24 mouse cellular contexts compared by ENCODE assay signal in genomic region chr10:21532142-21532541, GRCm38 (mm10).
DNase-seq lines count a peak whose midpoint lies in the region; ATAC-seq and TF ChIP-seq lines count a peak whose summit lies in the region.
"Had no signal": no experiment of that assay in that cellular context is flagged by ENCODE, and none has a peak within 500 bp of the region (broad histone marks: within the 10 kb centered on the region; RNA-seq: fewer than 3 reads in every experiment).

No protein-coding gene starts in this region.

- ATAC-seq in limb, embryonic 15.5 days (ENCODE audit: insufficient number of reproducible peaks, low FRiP score, low TSS enrichment, low read depth) = no peak
- ATAC-seq in stomach, postnatal 0 days (ENCODE audit: low FRiP score, low TSS enrichment) = peak; percentile 54; the same call in 1 of the 2 replicates
- ATAC-seq in forebrain, embryonic 12.5 days (ENCODE audit: low FRiP score) = no peak
- ATAC-seq: CD4-positive, CD25-positive, alpha-beta regulatory T cell, adult 4 months; forebrain, embryonic 15.5 days; hindbrain, embryonic 16.5 days; inflammation-experienced regulatory T-cells, adult 6 months had no signal

- 61% methylated on average over 1 of the region's 1 CpGs for WGBS in limb, embryonic 15.5 days
- 42% methylated on average over 1 of the region's 1 CpGs for WGBS in limb, embryonic 10.5 days
- 38% methylated on average over 1 of the region's 1 CpGs for WGBS in stomach, postnatal 0 days
- WGBS in forebrain, embryonic 12.5 days = 67% methylated on average over 1 of the region's 1 CpGs

- DNase-seq in limb, embryonic 10.5 days (ENCODE audit: low spot score) = no peak
- DNase-seq in 3T3-L1 (ENCODE audit: low read depth, low spot score) = peak; percentile 23
- peak; percentile 33 for DNase-seq in NIH3T3 (ENCODE audit: low read depth)
- DNase-seq in stomach, postnatal 0 days (ENCODE audit: low spot score) = peak; percentile 55
- no peak for DNase-seq in spleen, postnatal 4 days (ENCODE audit: low spot score in 2 of 2)
- DNase-seq: adrenal gland, postnatal 10 days; B cell, adult 2 months; cerebellum, adult 11-12 months; cerebellum, adult 9-10 months; cerebellum, postnatal 25 days; gastrocnemius, postnatal 10 days; heart, adult 2 months; heart, postnatal 4 days had no signal

- H3K4me2 ChIP-seq in limb, embryonic 15.5 days = no peak overlapping the region
- H3K4me2 ChIP-seq in stomach, postnatal 0 days (replicated peaks; ENCODE audit: low read depth) = no peak overlapping the region
- H3K4me2 ChIP-seq in forebrain, embryonic 12.5 days = no peak overlapping the region
- H3K4me2 ChIP-seq: embryonic facial prominence, embryonic 13.5 days; forebrain, embryonic 15.5 days; heart, embryonic 12.5 days; hindbrain, embryonic 12.5 days had no signal

- H3K9ac ChIP-seq in limb, embryonic 15.5 days = no peak overlapping the region
- no peak overlapping the region for H3K9ac ChIP-seq in stomach, postnatal 0 days (ENCODE audit: low read length)
- no peak overlapping the region for H3K9ac ChIP-seq in forebrain, embryonic 12.5 days
- H3K9ac ChIP-seq: embryonic facial prominence, embryonic 13.5 days; forebrain, embryonic 15.5 days; heart, embryonic 12.5 days; hindbrain, embryonic 12.5 days had no signal

- 0 out of 2 replicates have a peak overlapping the region, but pooled peaks have one; percentile 18 for H3K27ac ChIP-seq in limb, embryonic 15.5 days
- no peak overlapping the region for H3K27ac ChIP-seq in limb, embryonic 10.5 days
- no peak overlapping the region for H3K27ac ChIP-seq in stomach, postnatal 0 days (replicated peaks)
- H3K27ac ChIP-seq in forebrain, embryonic 12.5 days = no peak overlapping the region
- H3K27ac ChIP-seq: embryonic facial prominence, embryonic 13.5 days; forebrain, embryonic 10.5 days; forebrain, embryonic 15.5 days; heart, adult 2 months; hindbrain, embryonic 12.5 days had no signal

- no peak for TF ChIP-seq EP300 in stomach, postnatal 0 days (optimal IDR thresholded peaks at IDR 0.05)

- no peaks in the 10 kb centered on the region for H3K9me3 ChIP-seq in limb, embryonic 15.5 days
- no peaks in the 10 kb centered on the region for H3K9me3 ChIP-seq in limb, embryonic 10.5 days (replicated peaks)
- H3K9me3 ChIP-seq in stomach, postnatal 0 days (ENCODE audit: control insufficient read depth, low read length) = no peaks in the 10 kb centered on the region
- H3K9me3 ChIP-seq in forebrain, embryonic 12.5 days = no peaks in the 10 kb centered on the region
- H3K9me3 ChIP-seq: embryonic facial prominence, embryonic 13.5 days; forebrain, embryonic 10.5 days; forebrain, embryonic 15.5 days; G1E; heart, embryonic 12.5 days; hindbrain, embryonic 12.5 days had no signal

- H3K4me1 ChIP-seq in limb, embryonic 15.5 days = no peaks in the 10 kb centered on the region
- H3K4me1 ChIP-seq in limb, embryonic 10.5 days = 0 out of 2 replicates have a peak, but pooled peaks cover 4% of the 10 kb centered on the region
- no peaks in the 10 kb centered on the region for H3K4me1 ChIP-seq in stomach, postnatal 0 days (replicated peaks; ENCODE audit: control insufficient read depth, insufficient read depth)
- H3K4me1 ChIP-seq in forebrain, embryonic 12.5 days = no peaks in the 10 kb centered on the region
- H3K4me1 ChIP-seq: forebrain, embryonic 15.5 days; heart, embryonic 12.5 days; hindbrain, embryonic 12.5 days had no signal

- TF ChIP-seq CTCF in stomach, postnatal 0 days (IDR thresholded peaks at IDR 0.05; ENCODE audit: low read depth) = no peak

- H3K27me3 ChIP-seq in limb, embryonic 15.5 days = no peaks in the 10 kb centered on the region
- H3K27me3 ChIP-seq in limb, embryonic 10.5 days (ENCODE audit: low read depth, poor library complexity, severe bottlenecking) = no peaks in the 10 kb centered on the region
- H3K27me3 ChIP-seq in stomach, postnatal 0 days (ENCODE audit: control insufficient read depth, insufficient read depth, low read length) = no peaks in the 10 kb centered on the region
- no peaks in the 10 kb centered on the region for H3K27me3 ChIP-seq in forebrain, embryonic 12.5 days
- H3K27me3 ChIP-seq: embryonic facial prominence, embryonic 13.5 days; forebrain, embryonic 15.5 days; heart, embryonic 12.5 days; hindbrain, embryonic 12.5 days had no signal

- no peaks in the 10 kb centered on the region for H3K36me3 ChIP-seq in limb, embryonic 15.5 days
- H3K36me3 ChIP-seq in limb, embryonic 10.5 days = no peaks in the 10 kb centered on the region
- no peaks in the 10 kb centered on the region for H3K36me3 ChIP-seq in stomach, postnatal 0 days (ENCODE audit: control insufficient read depth, insufficient read depth, low read length)
- H3K36me3 ChIP-seq in forebrain, embryonic 12.5 days (replicated peaks) = no peaks in the 10 kb centered on the region
- H3K36me3 ChIP-seq: embryonic facial prominence, embryonic 13.5 days; forebrain, embryonic 10.5 days; forebrain, embryonic 15.5 days; G1E; heart, embryonic 12.5 days; hindbrain, embryonic 12.5 days had no signal

- no peak overlapping the region for H3K4me3 ChIP-seq in limb, embryonic 15.5 days
- no peak overlapping the region for H3K4me3 ChIP-seq in limb, embryonic 10.5 days
- no peak overlapping the region for H3K4me3 ChIP-seq in stomach, postnatal 0 days (ENCODE audit: low read depth, low read length)
- no peak overlapping the region for H3K4me3 ChIP-seq in forebrain, embryonic 12.5 days (replicated peaks)
- H3K4me3 ChIP-seq: embryonic facial prominence, embryonic 13.5 days; forebrain, embryonic 10.5 days; forebrain, embryonic 15.5 days; heart, adult 2 months; heart, embryonic 12.5 days; hindbrain, embryonic 12.5 days had no signal

Comparison
In these comparisons a context has a peak if more than half of its experiments do, and no peak if none do; other contexts are left out.
1. DNase-seq: peak in 3T3-L1 (single experiment), NIH3T3 (single experiment) and stomach, postnatal 0 days (single experiment); none in limb, embryonic 10.5 days (single experiment) and spleen, postnatal 4 days (0 of 2).